In the genomic region with DNA sequence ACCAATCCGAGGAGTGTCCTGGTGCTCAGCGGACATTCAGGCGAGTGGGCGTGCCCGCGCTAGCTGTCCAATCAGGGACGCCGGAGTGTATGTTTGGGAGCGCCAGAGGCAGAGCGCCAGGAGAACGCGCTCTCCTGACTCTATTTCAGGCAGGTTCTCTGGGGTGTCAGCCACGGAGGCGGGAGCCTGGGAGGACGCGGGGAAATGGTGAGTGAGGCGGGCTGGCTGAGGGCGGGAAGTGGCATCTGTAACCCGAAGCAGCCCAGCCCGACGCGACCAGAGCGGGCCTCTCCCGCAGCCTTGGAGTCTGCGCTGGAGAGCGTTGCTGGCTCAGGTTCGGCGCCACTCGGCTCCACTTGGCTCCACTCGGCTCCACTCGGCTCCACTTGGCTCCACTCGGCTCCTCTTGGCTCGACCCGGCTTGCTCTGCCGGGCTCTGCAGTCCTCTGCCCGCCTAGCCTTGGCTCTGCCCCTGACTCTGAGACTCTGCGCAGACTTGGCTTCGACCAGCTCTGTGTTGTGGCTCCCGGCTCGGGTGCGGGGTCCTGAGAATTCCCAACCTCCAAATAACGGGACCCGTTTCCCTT, we compare ENCODE assay signal across 7 mouse cellular contexts. TPM values are rescaled to one million over a fixed set of nuclear protein-coding genes. Genes with fewer than 3 reads are reported as not detected.
DNase-seq lines count a peak whose midpoint lies in the region; ATAC-seq and TF ChIP-seq lines count a peak whose summit lies in the region.

A gene (plus strand): TSS at position 66 of the 587 bp plus-strand sequence.

- H3K4me2 ChIP-seq in intestine, embryonic 14.5 days (ENCODE audit: low read length) = peak within 1 kb of the TSS; percentile 61
- H3K4me2 ChIP-seq in limb, embryonic 14.5 days (replicated peaks; ENCODE audit: low read depth, low read length, severe bottlenecking) = peak within 1 kb of the TSS; percentile 70
- H3K4me2 ChIP-seq in midbrain, embryonic 16.5 days (ENCODE audit: low read length) = peak within 1 kb of the TSS; percentile 76

- peak; percentile 83 to 86 for DNase-seq in adrenal gland, postnatal 36 days
- peak; percentile 36 to 53 for DNase-seq in cerebellum, postnatal 4 days (ENCODE audit: low spot score in 2 of 2)
- DNase-seq in gastrocnemius, postnatal 36 days = peak; percentile 11 to 16
- peak; percentile 63 for DNase-seq in intestine, embryonic 14.5 days (ENCODE audit: low spot score)
- DNase-seq in limb, embryonic 14.5 days (ENCODE audit: low spot score) = peak; percentile 58

- peak within 1 kb of the TSS; percentile 31 for H3K4me3 ChIP-seq in intestine, embryonic 14.5 days (ENCODE audit: low read depth, low read length)
- H3K4me3 ChIP-seq in limb, embryonic 14.5 days (replicated peaks; ENCODE audit: low read length) = peak within 1 kb of the TSS; percentile 40
- peak within 1 kb of the TSS; percentile 49 for H3K4me3 ChIP-seq in midbrain, embryonic 16.5 days (ENCODE audit: low read depth, low read length)
- peak within 1 kb of the TSS; percentile 52 for H3K4me3 ChIP-seq in testis, adult 2 months (ENCODE audit: control insufficient read depth, low read depth, low read length)

- no peak within 1 kb of the TSS for H3K27ac ChIP-seq in intestine, embryonic 14.5 days (ENCODE audit: low read depth)
- no peak within 1 kb of the TSS for H3K27ac ChIP-seq in limb, embryonic 14.5 days (replicated peaks; ENCODE audit: low read depth, low read length)
- H3K27ac ChIP-seq in midbrain, embryonic 16.5 days (ENCODE audit: low read length) = no peak within 1 kb of the TSS
- H3K27ac ChIP-seq in testis, adult 2 months (ENCODE audit: control insufficient read depth, insufficient read depth, low read depth, low read length) = no peak within 1 kb of the TSS

- TF ChIP-seq CTCF in testis, adult 2 months (IDR thresholded peaks at IDR 0.05; ENCODE audit: control insufficient read depth, insufficient read depth, insufficient replicate concordance, low read depth, low read length) = no peak

- TF ChIP-seq POLR2A in limb, embryonic 14.5 days (IDR thresholded peaks at IDR 0.05; ENCODE audit: borderline replicate concordance, extremely low read depth, insufficient read depth, insufficient read length) = no peak
- TF ChIP-seq POLR2A in testis, adult 2 months (IDR thresholded peaks at IDR 0.05; ENCODE audit: control insufficient read depth, low read depth, low read length) = no peak

- H3K9ac ChIP-seq in intestine, embryonic 14.5 days (ENCODE audit: low read length) = peak within 1 kb of the TSS; percentile 40; the same call in 1 of the 2 replicates
- peak within 1 kb of the TSS; percentile 55 for H3K9ac ChIP-seq in limb, embryonic 14.5 days (ENCODE audit: low read depth, low read length, severe bottlenecking)
- H3K9ac ChIP-seq in midbrain, embryonic 16.5 days (ENCODE audit: low read depth, low read length) = peak within 1 kb of the TSS; percentile 64

- ATAC-seq in intestine, embryonic 14.5 days (replicated peaks; ENCODE audit: low FRiP score, low TSS enrichment, low read depth) = peak; percentile 74
- peak; percentile 86 for ATAC-seq in limb, embryonic 14.5 days (ENCODE audit: low FRiP score, low read depth)
- peak; percentile 94 for ATAC-seq in midbrain, embryonic 16.5 days

- no peaks in the 10 kb centered on the region for H3K36me3 ChIP-seq in intestine, embryonic 14.5 days (ENCODE audit: control insufficient read depth, insufficient read depth, low read length)
- no peaks in the 10 kb centered on the region for H3K36me3 ChIP-seq in limb, embryonic 14.5 days (ENCODE audit: control insufficient read depth, insufficient read depth, low read length)
- no peaks in the 10 kb centered on the region for H3K36me3 ChIP-seq in midbrain, embryonic 16.5 days (ENCODE audit: control insufficient read depth, insufficient read depth, low read length)
- no peaks in the 10 kb centered on the region for H3K36me3 ChIP-seq in testis, adult 2 months (ENCODE audit: control insufficient read depth, insufficient read depth, low read length)

- 20% methylated on average over 41 of the region's 43 CpGs for WGBS in intestine, embryonic 14.5 days
- WGBS in limb, embryonic 14.5 days = 16% methylated on average over 34 of the region's 43 CpGs
- 11% methylated on average over 43 of the region's 43 CpGs for WGBS in midbrain, embryonic 16.5 days

- peaks cover 10% of the 10 kb centered on the region; the same call in 1 of the 2 replicates for H3K9me3 ChIP-seq in intestine, embryonic 14.5 days (ENCODE audit: control insufficient read depth, low read length)
- H3K9me3 ChIP-seq in limb, embryonic 14.5 days (ENCODE audit: control insufficient read depth, low read length) = no peaks in the 10 kb centered on the region; the same call in 1 of the 2 replicates
- peaks cover 4% of the 10 kb centered on the region; the same call in 1 of the 2 replicates for H3K9me3 ChIP-seq in midbrain, embryonic 16.5 days (replicated peaks; ENCODE audit: control insufficient read depth, low read length, poor library complexity, severe bottlenecking)

- H3K27me3 ChIP-seq in intestine, embryonic 14.5 days (replicated peaks; ENCODE audit: control insufficient read depth, insufficient read depth, low read length) = peaks cover 9% of the 10 kb centered on the region; the same call in 1 of the 2 replicates
- H3K27me3 ChIP-seq in limb, embryonic 14.5 days (ENCODE audit: control insufficient read depth, insufficient read depth, low read length) = no peaks in the 10 kb centered on the region
- H3K27me3 ChIP-seq in midbrain, embryonic 16.5 days (ENCODE audit: control insufficient read depth, insufficient read depth, low read depth, low read length) = no peaks in the 10 kb centered on the region; the same call in 1 of the 2 replicates
- no peaks in the 10 kb centered on the region for H3K27me3 ChIP-seq in testis, adult 2 months (ENCODE audit: control insufficient read depth, insufficient read depth, low read length)

- intact Hi-C loops in gastrocnemius, postnatal 36 days (cut with DNase I) = no loop called here

- no peaks in the 10 kb centered on the region for H3K4me1 ChIP-seq in intestine, embryonic 14.5 days (replicated peaks; ENCODE audit: control insufficient read depth, insufficient read depth, low read length)
- H3K4me1 ChIP-seq in limb, embryonic 14.5 days (ENCODE audit: control insufficient read depth, insufficient read depth, low read length) = no peaks in the 10 kb centered on the region
- H3K4me1 ChIP-seq in midbrain, embryonic 16.5 days (ENCODE audit: control insufficient read depth, insufficient read depth, low read length) = no peaks in the 10 kb centered on the region
- H3K4me1 ChIP-seq in testis, adult 2 months (ENCODE audit: control insufficient read depth, insufficient read depth, low read length) = peaks cover 2% of the 10 kb centered on the region

RNA-seq across cellular contexts. Expression of the gene that starts here (rescaled TPM):
- 1 to 10 TPM; 2.7 to 4.3 TPM for total RNA-seq in adrenal gland, postnatal 36 days (2021)
- not detected for total RNA-seq in gastrocnemius, postnatal 36 days (2021)
- 0.12 and 0.42 TPM in 2 replicates for polyA plus RNA-seq in intestine, embryonic 14.5 days (2014; fragmentation: Nextera tagmentation; extraction: Ambion mirVana)
- 0.12 and 0.14 TPM in 2 replicates for polyA plus RNA-seq in limb, embryonic 14.5 days (2012; rRNA removed)
- polyA plus RNA-seq in limb, embryonic 14.5 days (2014; fragmentation: Nextera tagmentation; extraction: Ambion mirVana) = 0.33 and 0.51 TPM in 2 replicates
- 0.72 and 0.85 TPM in 2 replicates for polyA plus RNA-seq in midbrain, embryonic 16.5 days (2015; fragmentation: Nextera tagmentation; extraction: Ambion mirVana)
- polyA plus RNA-seq in testis, adult 2 months (2012; rRNA removed) = 0.05 and 0.16 TPM in 2 replicates

Comparison
In these comparisons a context has a peak if more than half of its experiments do, and no peak if none do; other contexts are left out.
1. Peak in DNase-seq in gastrocnemius, postnatal 36 days; RNA of the gene not detected or under 1 TPM.
2. Peak in DNase-seq, ATAC-seq, H3K4me3 ChIP-seq, H3K9ac ChIP-seq and H3K4me2 ChIP-seq in intestine, embryonic 14.5 days; RNA of the gene not detected or under 1 TPM.
3. Peak in DNase-seq, ATAC-seq, H3K4me3 ChIP-seq, H3K9ac ChIP-seq and H3K4me2 ChIP-seq in limb, embryonic 14.5 days; RNA of the gene not detected or under 1 TPM.
4. Peak in ATAC-seq, H3K4me3 ChIP-seq, H3K9ac ChIP-seq and H3K4me2 ChIP-seq in midbrain, embryonic 16.5 days; RNA of the gene not detected or under 1 TPM.
5. DNase-seq: peak in every context shown above with its lines; median percentile 84 in adrenal gland, postnatal 36 days; 63 in intestine, embryonic 14.5 days; 58 in limb, embryonic 14.5 days; 44 in cerebellum, postnatal 4 days; 14 in gastrocnemius, postnatal 36 days.